Mouse (Mus musculus) neural tube, embryonic 15.5 days (tissue): ENCODE measurements around the gene Stard13. TPM values are rescaled to one million over a fixed set of nuclear protein-coding genes. Genes with fewer than 3 reads are reported as not detected.

Experiments
- ATAC-seq: fragments of 200-750 bp; cut with Nextera tagmentation; 2 replicates; pipeline ENCODE4 v1.8.0; 2017; ENCODE audit warnings: mild to moderate bottlenecking, moderate TSS enrichment, moderate library complexity; ENCODE audit not compliant: low FRiP score
- H3K27ac ChIP-seq: fragments of 300-500 bp; sonication (generic); replicated peaks from 2 replicates; pipeline ENCODE4 v1.5.1; 2015; ENCODE audit warnings: mild to moderate bottlenecking, inconsistent platforms
- H3K27me3 ChIP-seq: fragments of 300-500 bp; sonication (generic); replicated peaks from 2 replicates; pipeline ENCODE4 v1.6.1; 2015; ENCODE audit warnings: inconsistent platforms
- H3K36me3 ChIP-seq: fragments of 300-500 bp; sonication (generic); 2 replicates; pipeline ENCODE4 v1.6.1; 2015; ENCODE audit warnings: inconsistent platforms
- H3K4me1 ChIP-seq: fragments of 300-500 bp; sonication (generic); 2 replicates; pipeline ENCODE4 v1.6.1; 2015; ENCODE audit warnings: inconsistent platforms
- H3K4me2 ChIP-seq: fragments of 300-500 bp; sonication (generic); 2 replicates; pipeline ENCODE4 v1.6.1; 2015; ENCODE audit warnings: inconsistent platforms, mild to moderate bottlenecking, moderate library complexity
- H3K4me3 ChIP-seq: fragments of 300-500 bp; sonication (generic); replicated peaks from 2 replicates; pipeline ENCODE4 v1.5.1; 2015; ENCODE audit warnings: mild to moderate bottlenecking, inconsistent platforms
- H3K9ac ChIP-seq: fragments of 300-500 bp; sonication (generic); replicated peaks from 2 replicates; pipeline ENCODE4 v1.6.1; 2015; ENCODE audit warnings: mild to moderate bottlenecking, inconsistent platforms
- H3K9me3 ChIP-seq: fragments of 300-500 bp; sonication (generic); replicated peaks from 2 replicates; pipeline ENCODE4 v1.6.1; 2016; ENCODE audit warnings: inconsistent platforms
- WGBS: fragments of 180-500 bp; shearing (Covaris S2); methylation state at CpG from one replicate; pipeline ENCODE4 v1.1.7; 2015; ENCODE audit warnings: mixed read lengths; 5-methylcytosine and 5-hydroxymethylcytosine counted together
- polyA plus RNA-seq: library from polyadenylated mRNA; unstranded; fragments of >200 nt; fragmentation: Nextera tagmentation; extraction: Ambion mirVana; gene quantifications from 2 replicates; pipeline ENCODE4 v1.2.1, GENCODE M21; 2015

Gene Stard13
- polyA plus RNA-seq, 1 experiment from 2014 or later, result 5.9 TPM

DNA sequence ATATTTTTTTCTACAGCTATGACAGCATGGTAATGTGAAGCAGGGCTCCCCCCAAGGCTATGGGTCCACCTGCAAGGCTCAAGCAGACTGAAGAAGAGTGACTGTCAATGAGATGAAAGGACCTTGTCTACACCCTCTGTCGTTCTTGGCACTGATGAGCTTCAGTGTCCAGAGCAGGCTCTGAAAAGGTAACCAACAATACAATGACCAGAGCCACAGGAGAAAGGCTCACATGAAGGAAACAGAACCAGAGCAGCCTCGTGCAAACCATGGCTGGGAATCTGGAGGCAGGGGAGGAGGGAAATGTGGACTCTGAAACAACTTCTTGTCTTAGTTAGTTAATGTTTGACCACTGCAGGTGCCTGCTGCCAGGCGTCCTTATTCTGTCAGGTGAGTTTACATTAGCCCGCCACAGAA lies 57.7 kb downstream of the Stard13 start:
- WGBS, result 66% methylated on average over 4 of the region's 4 CpGs
- Histone ChIP-seq H3K9me3 (no peaks in the 10 kb centered on the region), H3K4me3 (no peak overlapping the region), H3K36me3 (no peaks in the 10 kb centered on the region), H3K27me3 (no peaks in the 10 kb centered on the region), H3K9ac (no peak overlapping the region), H3K27ac (no peak overlapping the region), H3K4me1 (0 out of 2 replicates have a peak, but pooled peaks cover 6% of the 10 kb centered on the region), H3K4me2 (no peak overlapping the region)
- no peak for ATAC-seq

DNA sequence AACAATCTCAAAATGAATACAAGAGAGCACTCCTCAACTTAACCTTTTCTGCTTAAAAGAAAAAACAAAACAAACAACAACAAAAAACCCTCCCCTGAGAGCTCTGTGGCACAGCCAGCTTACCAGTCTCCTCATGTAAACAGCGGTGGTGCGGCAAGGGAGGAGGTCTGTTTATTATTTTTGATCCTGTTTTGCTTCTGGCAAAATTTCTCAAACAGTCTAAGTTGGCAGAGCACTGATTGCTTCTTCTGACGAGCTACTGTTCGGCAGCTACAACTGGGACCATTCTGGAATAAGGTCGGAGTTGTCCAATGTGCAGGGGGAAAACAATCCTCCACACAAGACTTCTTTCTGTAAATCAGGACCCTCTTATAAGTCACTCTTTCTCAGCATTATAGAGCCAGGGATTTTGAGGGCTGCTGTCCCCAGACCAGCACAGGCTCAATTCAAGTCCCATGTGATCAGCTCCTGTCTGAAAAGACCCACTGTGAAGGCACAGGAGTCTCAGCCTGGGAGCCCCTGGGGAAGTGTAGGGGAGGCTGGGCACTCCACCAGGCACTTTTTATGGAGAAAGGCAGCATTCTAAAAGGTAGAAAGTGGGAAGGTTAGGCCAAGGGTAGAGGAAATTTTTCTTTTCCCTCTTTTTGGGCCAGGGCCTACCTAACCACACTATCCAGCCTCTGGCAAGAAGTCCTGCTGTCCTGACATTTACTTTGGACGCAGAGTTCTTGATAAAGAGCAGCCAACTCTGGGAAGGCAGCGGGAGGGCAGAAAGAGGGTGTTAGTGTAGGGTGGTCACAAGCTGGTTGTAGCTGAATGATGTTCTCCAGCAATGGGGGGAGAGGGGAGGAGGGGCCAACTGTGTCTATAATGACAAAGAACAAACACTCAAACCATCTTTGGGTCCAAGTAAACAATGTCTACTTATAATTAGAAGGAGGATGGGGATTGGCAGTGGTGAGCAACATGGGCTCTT lies 58.9 kb downstream of the Stard13 start:
- 74% methylated on average over 7 of the region's 7 CpGs for WGBS
- Histone ChIP-seq H3K27ac (peak overlapping the region; percentile 15; the same call in 1 of the 2 replicates), H3K27me3 (no peaks in the 10 kb centered on the region), H3K4me2 (no peak overlapping the region), H3K4me1 (0 out of 2 replicates have a peak, but pooled peaks cover 6% of the 10 kb centered on the region), H3K36me3 (no peaks in the 10 kb centered on the region), H3K9me3 (no peaks in the 10 kb centered on the region), H3K4me3 (no peak overlapping the region), H3K9ac (no peak overlapping the region)
- no peak for ATAC-seq

DNA sequence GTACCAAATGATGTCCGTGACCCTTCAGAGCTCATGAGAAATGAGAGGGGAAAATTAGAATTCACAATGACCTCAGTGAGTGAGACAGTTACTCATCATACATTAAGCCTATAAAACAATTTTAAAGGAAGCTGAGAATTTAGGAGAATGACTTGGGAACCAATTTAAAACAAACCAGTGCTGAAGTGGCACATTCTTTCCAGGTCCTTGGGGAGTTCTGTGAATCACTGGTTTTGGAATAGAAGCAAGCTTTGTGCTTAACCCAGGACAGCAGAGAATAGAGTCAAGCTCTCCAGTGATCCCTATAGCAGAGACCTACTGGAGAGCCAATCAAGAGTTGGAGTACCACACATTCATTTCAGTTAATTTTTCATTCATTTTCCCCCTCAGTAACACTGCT lies 59.9 kb downstream of the Stard13 start:
- WGBS, result 88% methylated on average over 1 of the region's 1 CpGs
- Histone ChIP-seq H3K27me3 (no peaks in the 10 kb centered on the region), H3K9me3 (no peaks in the 10 kb centered on the region), H3K4me1 (0 out of 2 replicates have a peak, but pooled peaks cover 6% of the 10 kb centered on the region), H3K4me2 (no peak overlapping the region), H3K27ac (no peak overlapping the region), H3K4me3 (no peak overlapping the region), H3K9ac (no peak overlapping the region), H3K36me3 (no peaks in the 10 kb centered on the region)
- no peak for ATAC-seq

DNA sequence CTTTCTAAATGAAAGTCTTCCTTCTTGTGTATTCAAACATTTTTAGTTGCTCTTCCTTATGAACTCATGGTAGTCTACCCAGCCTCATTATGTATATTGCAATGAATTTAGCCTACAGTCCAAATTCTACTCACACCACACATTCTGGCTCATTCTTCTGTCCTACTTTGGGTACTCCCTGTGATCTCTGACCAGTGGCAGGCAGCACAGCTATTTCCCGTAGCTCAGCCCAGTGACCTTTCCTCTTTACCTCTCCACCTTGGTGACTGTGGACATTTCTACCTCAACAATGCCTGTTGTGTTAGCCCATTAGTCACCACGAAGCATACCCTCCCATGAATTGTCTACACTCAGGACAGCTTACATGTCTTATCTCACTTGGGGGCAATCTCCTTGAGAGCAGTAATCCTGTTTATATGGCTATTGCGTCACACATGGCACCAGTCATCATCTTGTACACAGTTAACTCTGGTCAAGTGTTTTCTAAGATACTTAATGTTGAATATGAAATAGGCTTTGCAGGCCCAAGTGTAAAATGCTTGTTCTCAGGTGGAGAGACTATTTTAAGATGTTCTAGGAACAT lies 63.4 kb downstream of the Stard13 start:
- 86% methylated on average over 3 of the region's 3 CpGs for WGBS

DNA sequence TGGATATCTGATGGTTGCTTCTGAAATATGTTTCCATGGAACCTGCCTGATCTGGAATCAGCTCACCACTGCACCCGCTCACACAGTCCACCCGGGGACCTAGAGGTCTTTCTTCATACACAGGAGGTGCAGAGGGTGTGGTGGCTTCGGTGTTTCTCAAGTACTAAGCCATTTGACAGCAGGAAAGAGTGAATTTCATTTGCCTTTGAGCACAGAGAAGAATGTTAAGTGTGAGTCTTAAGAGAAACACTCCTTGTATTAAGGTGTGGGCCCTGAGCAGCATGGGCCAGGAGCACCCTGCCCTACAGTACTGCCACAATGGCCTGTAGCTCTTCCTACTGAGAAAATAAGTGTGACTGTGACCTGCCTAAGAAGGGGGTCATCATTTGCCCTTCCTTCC lies 65.4 kb downstream of the Stard13 start:
- 92% methylated on average over 3 of the region's 3 CpGs for WGBS
- H3K27ac ChIP-seq, result peak overlapping the region; percentile 54
- ATAC-seq, result no peak
- no peak overlapping the region for H3K4me2 ChIP-seq
- no peaks in the 10 kb centered on the region for H3K27me3 ChIP-seq
- H3K4me1 ChIP-seq, result peaks cover 10% of the 10 kb centered on the region; the same call in 1 of the 2 replicates
- H3K9ac ChIP-seq, result no peak overlapping the region
- no peaks in the 10 kb centered on the region for H3K36me3 ChIP-seq
- no peak overlapping the region for H3K4me3 ChIP-seq
- no peaks in the 10 kb centered on the region for H3K9me3 ChIP-seq

More for the DNA sequence above, 63.4 kb downstream of the Stard13 start:
- no peak for ATAC-seq
- no peaks in the 10 kb centered on the region for H3K27me3 ChIP-seq
- H3K36me3 ChIP-seq, result no peaks in the 10 kb centered on the region
- H3K27ac ChIP-seq, result no peak overlapping the region
- H3K9me3 ChIP-seq, result no peaks in the 10 kb centered on the region
- peaks cover 16% of the 10 kb centered on the region; the same call in 1 of the 2 replicates for H3K4me1 ChIP-seq
- no peak overlapping the region for H3K4me3 ChIP-seq
- no peak overlapping the region for H3K4me2 ChIP-seq
- H3K9ac ChIP-seq, result no peak overlapping the region

DNA sequence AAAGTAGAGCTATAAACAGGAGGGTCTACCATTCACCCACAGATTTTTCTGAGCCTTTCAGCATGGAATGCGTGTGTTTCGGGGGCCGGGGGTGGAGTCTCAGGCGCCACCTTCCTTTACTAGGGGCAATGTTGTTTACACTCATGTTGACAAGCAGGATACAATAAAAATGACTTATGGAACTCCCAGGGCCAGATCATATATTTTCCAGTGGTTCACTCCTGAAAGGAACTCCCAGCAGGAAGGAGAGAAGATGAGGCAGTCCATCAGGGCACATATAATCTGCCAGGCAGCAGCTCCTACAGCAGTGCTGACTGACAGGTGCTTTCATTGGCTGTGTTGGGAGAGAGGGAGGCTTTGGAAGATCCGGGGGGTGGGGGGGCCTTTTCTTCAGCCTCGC lies 66.0 kb downstream of the Stard13 start:
- ATAC-seq, result peak; percentile 52
- Histone ChIP-seq H3K9me3 (no peaks in the 10 kb centered on the region), H3K4me2 (no peak overlapping the region), H3K27ac (no peak overlapping the region), H3K4me1 (peaks cover 10% of the 10 kb centered on the region; the same call in 1 of the 2 replicates), H3K9ac (no peak overlapping the region), H3K36me3 (no peaks in the 10 kb centered on the region), H3K4me3 (no peak overlapping the region), H3K27me3 (no peaks in the 10 kb centered on the region)
- WGBS, result 46% methylated on average over 6 of the region's 6 CpGs

DNA sequence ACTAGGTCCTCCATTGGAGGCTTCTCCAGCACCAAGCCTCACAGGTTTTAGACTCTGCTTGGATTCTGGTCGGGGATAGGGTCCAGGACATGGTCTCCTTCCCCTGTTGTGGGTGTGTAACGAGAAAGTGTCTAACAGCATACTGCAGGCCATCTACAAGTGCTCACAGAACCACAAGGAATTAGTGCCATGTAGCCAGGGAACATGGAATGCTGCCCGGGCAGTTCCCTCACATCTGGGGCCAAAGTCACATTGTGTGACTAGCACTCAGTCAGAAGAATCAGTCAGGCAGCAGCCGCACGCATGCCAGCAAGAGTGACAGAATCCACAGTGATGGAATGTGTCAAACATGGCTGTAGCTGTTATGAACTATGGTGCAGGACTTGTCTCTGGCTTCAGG lies 67.4 kb downstream of the Stard13 start:
- no peak for ATAC-seq
- H3K9ac ChIP-seq, result no peak overlapping the region
- H3K4me1 ChIP-seq, result peaks cover 10% of the 10 kb centered on the region; the same call in 1 of the 2 replicates
- no peaks in the 10 kb centered on the region for H3K9me3 ChIP-seq
- no peak overlapping the region for H3K4me3 ChIP-seq
- H3K27ac ChIP-seq, result no peak overlapping the region
- no peak overlapping the region for H3K4me2 ChIP-seq
- H3K27me3 ChIP-seq, result no peaks in the 10 kb centered on the region
- 88% methylated on average over 5 of the region's 5 CpGs for WGBS
- no peaks in the 10 kb centered on the region for H3K36me3 ChIP-seq

DNA sequence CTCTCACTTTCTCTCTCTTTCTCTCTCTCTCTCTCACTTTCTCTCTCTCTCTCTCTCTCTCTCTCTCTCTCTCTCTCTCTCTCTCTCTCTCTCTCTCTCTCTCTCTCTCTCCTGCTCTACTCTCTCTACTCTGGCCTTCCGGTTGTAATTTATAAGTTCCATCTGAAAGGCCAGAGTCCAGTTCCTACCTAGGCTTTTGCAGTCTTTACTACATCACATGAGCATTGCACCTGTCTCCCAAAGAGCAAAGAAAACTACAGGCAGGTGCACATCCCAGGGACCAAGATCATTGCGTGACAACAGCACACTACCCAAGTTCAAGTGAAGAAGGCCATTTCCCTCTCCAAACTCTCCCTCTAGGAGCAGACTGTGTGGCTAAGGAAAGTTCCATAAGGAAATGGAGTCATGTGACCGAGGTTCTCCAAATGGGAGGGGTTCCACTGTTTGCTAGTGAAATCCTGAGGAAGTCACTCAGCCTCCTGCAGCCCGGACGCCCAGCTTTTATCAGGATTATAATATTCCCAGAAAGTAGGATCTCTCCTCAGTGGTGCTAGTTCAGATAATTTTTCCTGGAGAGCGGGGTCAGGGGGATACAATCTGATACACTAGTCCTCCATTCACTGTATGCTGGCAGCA lies 68.1 kb downstream of the Stard13 start:
- Histone ChIP-seq H3K9ac (no peak overlapping the region), H3K36me3 (no peaks in the 10 kb centered on the region)

DNA sequence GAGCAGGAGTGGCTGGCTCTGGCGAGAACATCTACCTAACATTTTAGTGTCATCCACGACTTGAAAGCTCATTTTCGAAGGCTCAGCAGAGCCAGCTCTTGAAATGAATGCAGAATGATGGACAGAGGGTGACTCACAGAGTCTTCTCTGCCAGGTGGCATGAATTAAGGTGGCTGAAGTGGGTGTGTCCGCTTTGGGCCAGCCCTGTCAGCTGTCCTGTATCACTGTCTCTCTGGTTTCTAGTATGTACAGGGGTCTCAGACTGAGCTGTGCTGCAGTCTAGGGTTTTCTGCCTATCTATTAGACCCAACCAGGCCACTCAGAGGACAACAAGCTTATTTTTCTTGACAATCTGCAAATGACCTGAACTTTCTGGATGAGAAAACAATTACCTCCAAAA lies 68.8 kb downstream of the Stard13 start:
- H3K4me1 ChIP-seq, result peaks cover 10% of the 10 kb centered on the region; the same call in 1 of the 2 replicates
- 80% methylated on average over 4 of the region's 4 CpGs for WGBS
- no peaks in the 10 kb centered on the region for H3K36me3 ChIP-seq
- no peaks in the 10 kb centered on the region for H3K27me3 ChIP-seq
- peak overlapping the region; percentile 15; the same call in 1 of the 2 replicates for H3K27ac ChIP-seq
- H3K4me2 ChIP-seq, result no peak overlapping the region
- no peak overlapping the region for H3K9ac ChIP-seq
- no peak for ATAC-seq
- H3K4me3 ChIP-seq, result no peak overlapping the region
- H3K9me3 ChIP-seq, result no peaks in the 10 kb centered on the region

More for the DNA sequence above, 68.1 kb downstream of the Stard13 start:
- Histone ChIP-seq H3K4me2 (no peak overlapping the region), H3K27me3 (no peaks in the 10 kb centered on the region), H3K4me3 (no peak overlapping the region), H3K27ac (no peak overlapping the region), H3K4me1 (peaks cover 10% of the 10 kb centered on the region; the same call in 1 of the 2 replicates), H3K9me3 (no peaks in the 10 kb centered on the region)
- no peak for ATAC-seq
- WGBS, result 88% methylated on average over 6 of the region's 6 CpGs

DNA sequence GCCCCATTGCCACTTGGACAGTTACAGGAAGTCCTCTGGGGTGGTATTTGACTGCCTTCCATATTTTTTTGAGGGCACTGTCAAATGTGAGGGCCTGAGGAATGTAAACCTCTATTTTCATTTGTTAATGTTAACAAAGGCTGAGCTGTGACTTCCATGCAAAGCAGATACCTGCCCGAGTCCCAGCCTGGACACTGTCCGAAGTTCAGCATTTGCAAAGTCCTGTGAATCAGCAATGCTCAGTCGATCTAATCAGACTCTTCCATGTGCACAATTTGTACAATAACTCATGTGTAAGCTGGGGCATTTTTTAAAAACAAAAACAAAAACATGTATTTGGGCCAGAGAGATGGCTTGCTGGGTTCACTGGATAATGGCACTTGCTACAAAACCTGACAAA lies 71.0 kb downstream of the Stard13 start:
- Histone ChIP-seq H3K27me3 (no peaks in the 10 kb centered on the region), H3K4me2 (no peak overlapping the region), H3K9ac (no peak overlapping the region), H3K27ac (no peak overlapping the region), H3K4me1 (peaks cover 2% of the 10 kb centered on the region; the same call in 1 of the 2 replicates), H3K9me3 (no peaks in the 10 kb centered on the region), H3K36me3 (no peaks in the 10 kb centered on the region), H3K4me3 (no peak overlapping the region)
- ATAC-seq, result no peak
- 91% methylated on average over 3 of the region's 3 CpGs for WGBS

DNA sequence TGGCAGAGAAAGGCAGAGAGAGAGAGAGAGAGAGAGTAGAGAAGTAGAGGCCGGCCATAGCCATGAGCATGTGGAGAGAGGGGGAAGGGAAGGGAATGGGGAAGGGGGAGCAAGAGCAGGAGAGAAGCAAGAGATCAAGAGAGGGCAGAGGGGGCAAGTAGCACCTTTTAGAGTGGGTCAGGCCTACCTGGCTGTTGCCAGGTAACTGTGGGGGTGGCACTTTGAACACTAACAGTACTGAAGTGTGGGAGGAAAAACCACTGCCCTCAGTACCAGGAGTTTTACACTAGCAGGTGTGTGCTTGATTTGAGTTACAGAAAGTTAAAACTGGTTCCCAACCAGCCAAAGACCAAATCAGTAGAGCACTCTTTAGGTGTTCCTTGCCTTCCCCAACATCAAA lies 78.4 kb downstream of the Stard13 start:
- 84% methylated on average over 1 of the region's 1 CpGs for WGBS
- H3K36me3 ChIP-seq, result no peaks in the 10 kb centered on the region
- H3K27me3 ChIP-seq, result no peaks in the 10 kb centered on the region
- no peak overlapping the region for H3K4me3 ChIP-seq
- no peaks in the 10 kb centered on the region for H3K9me3 ChIP-seq
- H3K27ac ChIP-seq, result no peak overlapping the region
- no peak overlapping the region for H3K9ac ChIP-seq
- ATAC-seq, result no peak
- H3K4me2 ChIP-seq, result no peak overlapping the region
- peaks cover 3% of the 10 kb centered on the region; the same call in 1 of the 2 replicates for H3K4me1 ChIP-seq
